ENCODE assay signal across 24 mouse cellular contexts in genomic region chr9:122074575-122074974, GRCm38 (mm10).
"Had no signal": no experiment of that assay in that cellular context is flagged by ENCODE, and none has a peak within 500 bp of the region (broad histone marks: within the 10 kb centered on the region; RNA-seq: fewer than 3 reads in every experiment).

No protein-coding gene starts in this region.

- H3K4me1 ChIP-seq: limb, embryonic 13.5 days; limb, embryonic 15.5 days; liver, embryonic 12.5 days had no signal

- ATAC-seq: hindbrain, postnatal 0 days; intestine, embryonic 16.5 days; liver, embryonic 12.5 days had no signal

- H3K27ac ChIP-seq: heart, embryonic 13.5 days; heart, embryonic 15.5 days; hindbrain, embryonic 13.5 days; hindbrain, embryonic 15.5 days; hindbrain, postnatal 0 days; kidney, embryonic 15.5 days; kidney, postnatal 0 days; limb, embryonic 13.5 days; limb, embryonic 15.5 days; liver, embryonic 12.5 days had no signal

- H3K9me3 ChIP-seq: heart, embryonic 10.5 days; heart, embryonic 13.5 days; heart, embryonic 15.5 days; hindbrain, embryonic 13.5 days; hindbrain, embryonic 15.5 days; kidney, embryonic 15.5 days; limb, embryonic 13.5 days; limb, embryonic 15.5 days; liver, embryonic 12.5 days had no signal

- H3K4me3 ChIP-seq: heart, embryonic 10.5 days; heart, embryonic 13.5 days; heart, embryonic 15.5 days; hindbrain, embryonic 13.5 days; hindbrain, embryonic 15.5 days; kidney, embryonic 15.5 days; limb, embryonic 13.5 days; limb, embryonic 15.5 days; liver, embryonic 12.5 days had no signal

- H3K9ac ChIP-seq: heart, embryonic 13.5 days; heart, embryonic 15.5 days; hindbrain, embryonic 13.5 days; hindbrain, embryonic 15.5 days; kidney, embryonic 15.5 days; limb, embryonic 13.5 days; limb, embryonic 15.5 days; liver, embryonic 12.5 days had no signal

- H3K36me3 ChIP-seq: heart, embryonic 10.5 days; heart, embryonic 13.5 days; heart, embryonic 15.5 days; hindbrain, embryonic 13.5 days; hindbrain, embryonic 15.5 days; kidney, embryonic 15.5 days; limb, embryonic 13.5 days; limb, embryonic 15.5 days; liver, embryonic 12.5 days had no signal

- H3K27me3 ChIP-seq: heart, embryonic 13.5 days; heart, embryonic 15.5 days; hindbrain, embryonic 13.5 days; hindbrain, embryonic 15.5 days; kidney, embryonic 15.5 days; limb, embryonic 13.5 days; limb, embryonic 15.5 days; liver, embryonic 12.5 days had no signal

- DNase-seq: gastrocnemius, postnatal 10 days; gastrocnemius, postnatal 36 days; heart, postnatal 14 days; heart, postnatal 36 days; kidney, adult 11 months; kidney, adult 2 months; kidney, adult 9 months; kidney, postnatal 14 days; kidney, postnatal 36 days; layer of hippocampus, adult 9-11 months; layer of hippocampus, postnatal 36 days; left cerebral cortex, postnatal 4 days had no signal

- H3K4me2 ChIP-seq: heart, embryonic 13.5 days; heart, embryonic 15.5 days; hindbrain, embryonic 13.5 days; hindbrain, embryonic 15.5 days; kidney, embryonic 15.5 days; limb, embryonic 13.5 days; limb, embryonic 15.5 days; liver, embryonic 12.5 days had no signal
